In the genomic region with DNA sequence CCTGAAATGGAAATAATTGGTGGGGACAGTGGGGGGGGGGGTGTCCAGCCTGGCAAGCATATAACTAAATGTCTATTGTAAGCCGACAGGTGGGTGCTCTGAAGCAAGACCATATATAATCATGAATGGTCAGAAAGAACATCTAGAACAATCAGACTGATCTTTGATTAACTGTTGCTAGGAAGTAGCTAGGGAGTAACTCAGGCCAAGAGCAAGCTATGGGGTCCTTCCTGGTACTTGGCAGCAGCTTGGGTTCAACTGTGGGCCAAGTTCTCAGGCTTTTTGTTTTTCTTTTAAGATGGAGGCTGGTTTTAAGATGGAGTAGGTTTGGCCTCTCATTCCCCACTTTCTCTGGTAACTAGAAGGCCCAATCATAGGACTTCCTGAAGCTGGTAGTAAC, we compare ENCODE assay signal across 20 mouse cellular contexts. TPM values are rescaled to one million over a fixed set of nuclear protein-coding genes. Genes with fewer than 3 reads are reported as not detected.
"Had no signal": no experiment of that assay in that cellular context is flagged by ENCODE, and none has a peak within 500 bp of the region (broad histone marks: within the 10 kb centered on the region; RNA-seq: fewer than 3 reads in every experiment).

No protein-coding gene starts in this region.

- H3K4me3 ChIP-seq: liver, embryonic 13.5 days; liver, embryonic 15.5 days; lung, embryonic 15.5 days; megakaryocyte, embryonic 14.5 days; midbrain, embryonic 12.5 days had no signal

- H3K4me1 ChIP-seq: liver, embryonic 13.5 days; liver, embryonic 15.5 days; lung, embryonic 15.5 days; megakaryocyte, embryonic 14.5 days; midbrain, embryonic 12.5 days had no signal

- ATAC-seq: liver, postnatal 0 days; lung, postnatal 0 days; midbrain, embryonic 16.5 days had no signal

- H3K27ac ChIP-seq: liver, embryonic 13.5 days; liver, embryonic 15.5 days; lung, embryonic 15.5 days; macrophage; midbrain, embryonic 12.5 days had no signal

- H3K9ac ChIP-seq: liver, embryonic 13.5 days; liver, embryonic 15.5 days; liver, postnatal 0 days; lung, embryonic 15.5 days; midbrain, embryonic 12.5 days had no signal

- H3K4me2 ChIP-seq: liver, embryonic 11.5 days; liver, embryonic 13.5 days; liver, embryonic 15.5 days; lung, embryonic 15.5 days; midbrain, embryonic 12.5 days had no signal

- DNase-seq: liver, embryonic 13.5 days; liver, postnatal 0 days; lung, adult 2 months; lung, postnatal 14 days; lung, postnatal 36 days; right cerebral cortex, adult 18-20 months; right cerebral cortex, postnatal 25 days; right cerebral cortex, postnatal 4 days; spleen, adult 18-20 months; thymus, adult 18-20 months; thymus, postnatal 14 days; thymus, postnatal 36 days had no signal

- H3K27me3 ChIP-seq: liver, embryonic 13.5 days; liver, embryonic 15.5 days; lung, embryonic 15.5 days; midbrain, embryonic 12.5 days had no signal

- H3K9me3 ChIP-seq: liver, embryonic 13.5 days; liver, embryonic 15.5 days; lung, embryonic 15.5 days; megakaryocyte, embryonic 14.5 days; midbrain, embryonic 12.5 days had no signal

- H3K36me3 ChIP-seq: liver, embryonic 13.5 days; liver, embryonic 15.5 days; lung, embryonic 15.5 days; midbrain, embryonic 12.5 days had no signal

RNA-seq across cellular contexts. Expression of gene Nup210l, which starts 42.7 kb away (rescaled TPM):
- polyA plus RNA-seq: macrophage had no signal
